Mouse (Mus musculus): ENCODE measurements around the gene Pfn1.

DNA sequence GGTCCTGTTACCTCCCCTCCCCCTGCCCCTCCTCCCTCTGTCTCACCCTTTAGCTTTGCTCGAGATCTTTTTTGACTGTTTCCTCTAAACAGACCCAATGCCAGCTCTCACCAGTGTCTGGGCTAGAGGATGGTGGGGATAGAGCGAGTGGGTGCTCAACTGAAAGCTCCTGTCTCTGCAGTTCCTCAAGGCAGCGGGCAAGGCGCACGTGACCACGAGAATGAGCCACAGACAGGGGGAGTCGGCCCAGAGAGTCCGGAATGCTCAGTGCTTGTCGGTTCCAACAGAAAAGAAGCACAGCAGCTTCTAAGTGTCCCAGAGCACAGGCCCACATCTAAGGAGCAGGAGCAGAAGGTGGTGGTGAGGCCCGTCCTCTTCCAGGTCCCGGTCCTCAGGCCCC is 20.1 kb upstream of the Pfn1 start:
- TF ChIP-seq GATA1 (IDR thresholded peaks at IDR 0.05; ENCODE audit: borderline replicate concordance, low read length) (no peak), FLI1 (IDR thresholded peaks at IDR 0.05; ENCODE audit: low read length) (no peak)

All from megakaryocyte, embryonic 14.5 days (primary cell).